ENCODE assay signal across 8 mouse cellular contexts in genomic region chr13:55414743-55415380, GRCm38 (mm10). TPM values are rescaled to one million over a fixed set of nuclear protein-coding genes. Genes with fewer than 3 reads are reported as not detected.
DNase-seq lines count a peak whose midpoint lies in the region; ATAC-seq and TF ChIP-seq lines count a peak whose summit lies in the region.
"Had no signal": no experiment of that assay in that cellular context is flagged by ENCODE, and none has a peak within 500 bp of the region (broad histone marks: within the 10 kb centered on the region; RNA-seq: fewer than 3 reads in every experiment).

TSS of gene Pfn3 (minus strand) at chr13:55415232.

- ATAC-seq in heart, embryonic 14.5 days (ENCODE audit: insufficient number of reproducible peaks, insufficient read depth, low FRiP score, low read depth) = no peak
- no peak for ATAC-seq in liver, embryonic 12.5 days
- ATAC-seq in megakaryocyte-erythroid progenitor cell, adult 5-6 weeks (replicated peaks; ENCODE audit: low FRiP score, low TSS enrichment, poor library complexity, severe bottlenecking) = no peak

- 7% methylated on average over 41 of the region's 41 CpGs for WGBS in heart, embryonic 14.5 days
- WGBS in liver, embryonic 12.5 days (ENCODE audit: insufficient replicate concordance) = 14% methylated on average over 41 of the region's 41 CpGs
- 15% methylated on average over 41 of the region's 41 CpGs for WGBS in olfactory bulb, adult 2 months

- TF ChIP-seq CTCF in olfactory bulb, adult 2 months (IDR thresholded peaks at IDR 0.05; ENCODE audit: insufficient read depth, low read depth, low read length) = no peak

- 0 out of 2 replicates have a peak within 1 kb of the TSS, but pooled peaks have one; percentile 3 for H3K9ac ChIP-seq in heart, embryonic 14.5 days (ENCODE audit: low read length)
- no peak within 1 kb of the TSS for H3K9ac ChIP-seq in liver, embryonic 12.5 days

- H3K4me1 ChIP-seq in heart, embryonic 14.5 days (ENCODE audit: control insufficient read depth in 2 of 2, insufficient read depth in 2 of 2, low read length in 2 of 2) = peaks cover 0 to 5% of the 10 kb centered on the region in 2 experiments; a peak in 1 of 4 replicates
- peaks cover 24% of the 10 kb centered on the region for H3K4me1 ChIP-seq in liver, embryonic 12.5 days
- peaks cover 11% of the 10 kb centered on the region for H3K4me1 ChIP-seq in olfactory bulb, adult 2 months (ENCODE audit: control insufficient read depth, insufficient read depth, low read length)

- peak within 1 kb of the TSS; percentile 53 for H3K4me2 ChIP-seq in heart, embryonic 14.5 days (ENCODE audit: low read length)
- peak within 1 kb of the TSS; percentile 48 for H3K4me2 ChIP-seq in liver, embryonic 12.5 days

- no peak for TF ChIP-seq POLR2A in olfactory bulb, adult 2 months (IDR thresholded peaks at IDR 0.05; ENCODE audit: insufficient read depth, low read depth, low read length)

- peaks cover 72% of the 10 kb centered on the region for H3K27me3 ChIP-seq in heart, embryonic 14.5 days (ENCODE audit: control insufficient read depth, insufficient read depth, low read length)
- H3K27me3 ChIP-seq in liver, embryonic 12.5 days (replicated peaks) = peaks cover 88% of the 10 kb centered on the region

- H3K36me3 ChIP-seq in heart, embryonic 14.5 days (ENCODE audit: control insufficient read depth, insufficient read depth, low read length) = no peaks in the 10 kb centered on the region
- no peaks in the 10 kb centered on the region for H3K36me3 ChIP-seq in liver, embryonic 12.5 days

- H3K4me3 ChIP-seq in heart, embryonic 14.5 days (ENCODE audit: control insufficient read depth in 1 of 2, insufficient read depth in 1 of 2, low read depth in 1 of 2, low read length in 2 of 2) = peak within 1 kb of the TSS; percentile 22 to 28
- H3K4me3 ChIP-seq in liver, embryonic 12.5 days = peak within 1 kb of the TSS; percentile 25
- H3K4me3 ChIP-seq in olfactory bulb, adult 2 months (ENCODE audit: insufficient read depth, low read depth, low read length) = peak within 1 kb of the TSS; percentile 39
- H3K4me3 ChIP-seq: erythroblast, embryonic 14.5 days had no signal

- H3K9me3 ChIP-seq in heart, embryonic 14.5 days (ENCODE audit: control insufficient read depth, low read length) = no peaks in the 10 kb centered on the region
- H3K9me3 ChIP-seq in liver, embryonic 12.5 days (replicated peaks) = no peaks in the 10 kb centered on the region

- H3K27ac ChIP-seq in heart, embryonic 14.5 days (replicated peaks in 1 of 2; ENCODE audit: control insufficient read depth in 1 of 2, insufficient read depth in 1 of 2, low read depth in 2 of 2, low read length in 2 of 2) = no peak within 1 kb of the TSS
- H3K27ac ChIP-seq in liver, embryonic 12.5 days = no peak within 1 kb of the TSS
- no peak within 1 kb of the TSS for H3K27ac ChIP-seq in olfactory bulb, adult 2 months (ENCODE audit: insufficient read depth, low read depth, low read length)

- peak; percentile 38 for DNase-seq in NIH3T3 (ENCODE audit: low read depth)
- DNase-seq in embryo, embryonic 10.5 days (ENCODE audit: low spot score) = peak; percentile 71
- peak; percentile 90 for DNase-seq in kidney, postnatal 14 days

RNA-seq across cellular contexts. Expression of gene Pfn3, which starts in this region (rescaled TPM):
- polyA plus RNA-seq in heart, embryonic 14.5 days (2014; fragmentation: Nextera tagmentation; extraction: Ambion mirVana) = not detected in 2 replicates
- polyA plus RNA-seq in liver, embryonic 12.5 days (2016; fragmentation: Nextera tagmentation; extraction: Ambion mirVana) = not detected in 2 replicates
- polyA plus RNA-seq in olfactory bulb, adult 2 months (2012; ENCODE audit: insufficient read depth, insufficient read length, low replicate concordance, missing spikeins) = not detected in 2 replicates
- total RNA-seq in megakaryocyte-erythroid progenitor cell, adult 5-6 weeks (2014; fragmentation: Nextera tagmentation) = not detected in 2 replicates
- total RNA-seq in megakaryocyte-erythroid progenitor cell, adult 5-6 weeks (2017) = not detected in 2 replicates
- polyA plus RNA-seq: erythroblast, embryonic 14.5 days had no signal

Comparison
In these comparisons a context has a peak if more than half of its experiments do, and no peak if none do; other contexts are left out.
1. DNase-seq: peak in every context shown above with its lines; median percentile 90 in kidney, postnatal 14 days; 71 in embryo, embryonic 10.5 days; 38 in NIH3T3.